Mouse (Mus musculus): ENCODE measurements around the gene Naa16.

Gene Naa16

GRCm38 (mm10) chr14:79330944-79331561 lies 59.5 kb downstream of the Naa16 start:
- DNase-seq (ENCODE audit: low read depth, low spot score): no peak

- DNase-seq (ENCODE audit: low read depth, low spot score): peak; percentile 24
Observed at GRCm38 (mm10) chr14:79327033-79327432, 63.5 kb downstream of the Naa16 start.

- DNase-seq (ENCODE audit: low read depth, low spot score): no peak
Observed at GRCm38 (mm10) chr14:79324112-79324840, 66.3 kb downstream of the Naa16 start.

GRCm38 (mm10) chr14:79321881-79322280 lies 68.7 kb downstream of the Naa16 start:
- no peak for DNase-seq (ENCODE audit: low read depth, low spot score)

GRCm38 (mm10) chr14:79321152-79321551 lies 69.4 kb downstream of the Naa16 start:
- peak; percentile 74 for DNase-seq (ENCODE audit: low read depth, low spot score)

GRCm38 (mm10) chr14:79317602-79318001 lies 73.0 kb downstream of the Naa16 start:
- no peak for DNase-seq (ENCODE audit: low read depth, low spot score)

- DNase-seq (ENCODE audit: low read depth, low spot score): no peak
Observed at GRCm38 (mm10) chr14:79315877-79316276, 74.7 kb downstream of the Naa16 start.

- no peak for DNase-seq (ENCODE audit: low read depth, low spot score)
Observed at GRCm38 (mm10) chr14:79314245-79315010, 76.2 kb downstream of the Naa16 start.

GRCm38 (mm10) chr14:79313439-79314175 lies 77.0 kb downstream of the Naa16 start:
- DNase-seq (ENCODE audit: low read depth, low spot score): no peak

GRCm38 (mm10) chr14:79312719-79313118 lies 77.9 kb downstream of the Naa16 start:
- no peak for DNase-seq (ENCODE audit: low read depth, low spot score)

- DNase-seq (ENCODE audit: low read depth, low spot score): no peak
Observed at GRCm38 (mm10) chr14:79311918-79312454, 78.6 kb downstream of the Naa16 start.

GRCm38 (mm10) chr14:79309115-79309514 lies 81.5 kb downstream of the Naa16 start:
- DNase-seq (ENCODE audit: low read depth, low spot score): no peak

GRCm38 (mm10) chr14:79308364-79308763 lies 82.2 kb downstream of the Naa16 start:
- no peak for DNase-seq (ENCODE audit: low read depth, low spot score)

GRCm38 (mm10) chr14:79307908-79308307 lies 82.7 kb downstream of the Naa16 start:
- no peak for DNase-seq (ENCODE audit: low read depth, low spot score)

GRCm38 (mm10) chr14:79307138-79307537 lies 83.4 kb downstream of the Naa16 start:
- no peak for DNase-seq (ENCODE audit: low read depth, low spot score)

GRCm38 (mm10) chr14:79304873-79305464 lies 85.6 kb downstream of the Naa16 start:
- DNase-seq (ENCODE audit: low read depth, low spot score): no peak

- no peak for DNase-seq (ENCODE audit: low read depth, low spot score)
Observed at GRCm38 (mm10) chr14:79303150-79303549, 87.4 kb downstream of the Naa16 start.

GRCm38 (mm10) chr14:79301466-79301875 lies 89.1 kb downstream of the Naa16 start, which contains the start of gene Rgcc:
TSS of gene Rgcc (minus strand) at chr14:79301645.
- DNase-seq (ENCODE audit: low read depth, low spot score): peak; percentile 90

- no peak for DNase-seq (ENCODE audit: low read depth, low spot score)
Observed at GRCm38 (mm10) chr14:79300641-79301350, 89.8 kb downstream of the Naa16 start.

GRCm38 (mm10) chr14:79299796-79300195 lies 90.8 kb downstream of the Naa16 start:
- peak; percentile 51 for DNase-seq (ENCODE audit: low read depth, low spot score)

All from ES-CJ7 (cell line).